Mouse (Mus musculus): ENCODE measurements around the gene Fabp1. TPM values are rescaled to one million over a fixed set of nuclear protein-coding genes. Genes with fewer than 3 reads are reported as not detected.

Gene Fabp1
- total RNA-seq (2012; rRNA removed), result not detected in 2 replicates

GRCm38 (mm10) chr6:71199612-71200011 lies at the start of gene Fabp1:
Gene Fabp1, plus strand, starts transcription at chr6:71199827.
- no peak within 1 kb of the TSS for H3K9ac ChIP-seq (ENCODE audit: insufficient read depth, low read depth, low read length, poor library complexity, severe bottlenecking)
- no peaks in the 10 kb centered on the region for H3K9me3 ChIP-seq (ENCODE audit: control insufficient read depth, insufficient read depth, low read depth, low read length)
- DNase-seq (ENCODE audit: low read depth, low spot score), result no peak
- H3K27ac ChIP-seq (ENCODE audit: insufficient read depth, low read depth, low read length, poor library complexity, severe bottlenecking), result no peak within 1 kb of the TSS
- no peaks in the 10 kb centered on the region for H3K36me3 ChIP-seq (ENCODE audit: control insufficient read depth, insufficient read depth, low read length, poor library complexity, severe bottlenecking)
- H3K4me3 ChIP-seq (ENCODE audit: insufficient read depth in 1 of 2, low read depth in 1 of 2, low read length in 2 of 2, poor library complexity in 1 of 2, severe bottlenecking in 1 of 2), result no peak within 1 kb of the TSS
- peaks cover 0 to 6% of the 10 kb centered on the region in 2 experiments; a peak in 1 of 4 replicates for H3K4me1 ChIP-seq (ENCODE audit: control insufficient read depth in 2 of 2, insufficient read depth in 2 of 2, low read length in 2 of 2, poor library complexity in 1 of 2)
- TF ChIP-seq ZNF384 (IDR thresholded peaks at IDR 0.05; ENCODE audit: low read depth, low read length) (no peak), MAFK (IDR thresholded peaks at IDR 0.05; ENCODE audit: insufficient read depth, low read depth, low read length) (no peak), HCFC1 (IDR thresholded peaks at IDR 0.05; ENCODE audit: borderline replicate concordance, insufficient read depth, low read length) (no peak), CHD2 (IDR thresholded peaks at IDR 0.05; ENCODE audit: low read depth, low read length) (no peak), ZC3H11A (IDR thresholded peaks at IDR 0.05; ENCODE audit: borderline replicate concordance, low read depth, low read length) (no peak)
- in situ Hi-C loops (cut with MboI; ENCODE audit: low sequenced_read_pairs in 2 of 2, unreplicated experiment in 2 of 2), result no loop called here

- H3K9me3 ChIP-seq (ENCODE audit: control insufficient read depth, insufficient read depth, low read depth, low read length), result no peaks in the 10 kb centered on the region
- H3K4me3 ChIP-seq (ENCODE audit: insufficient read depth in 1 of 2, low read depth in 1 of 2, low read length in 2 of 2, poor library complexity in 1 of 2, severe bottlenecking in 1 of 2), result 0 out of 4 replicates have a peak overlapping the region, but pooled peaks of 1 of the 2 experiments have one; percentile 9
- H3K9ac ChIP-seq (ENCODE audit: insufficient read depth, low read depth, low read length, poor library complexity, severe bottlenecking), result no peak overlapping the region
- in situ Hi-C loops (cut with MboI; ENCODE audit: low sequenced_read_pairs in 2 of 2, unreplicated experiment in 2 of 2), result loop anchor here in 1 of 2 experiments (10.0 to 25.0 kb wide), 2 partner anchors 244 to 636 kb away; no protein-coding TSS in a partner anchor
- TF ChIP-seq ZNF384 (IDR thresholded peaks at IDR 0.05; ENCODE audit: low read depth, low read length) (no peak), CHD2 (IDR thresholded peaks at IDR 0.05; ENCODE audit: low read depth, low read length) (no peak), MAFK (IDR thresholded peaks at IDR 0.05; ENCODE audit: insufficient read depth, low read depth, low read length) (no peak), ZC3H11A (IDR thresholded peaks at IDR 0.05; ENCODE audit: borderline replicate concordance, low read depth, low read length) (no peak), HCFC1 (IDR thresholded peaks at IDR 0.05; ENCODE audit: borderline replicate concordance, insufficient read depth, low read length) (no peak)
- no peaks in the 10 kb centered on the region for H3K36me3 ChIP-seq (ENCODE audit: control insufficient read depth, insufficient read depth, low read length, poor library complexity, severe bottlenecking)
- H3K4me1 ChIP-seq (ENCODE audit: control insufficient read depth in 2 of 2, insufficient read depth in 2 of 2, low read length in 2 of 2, poor library complexity in 1 of 2), result peaks cover 0 to 3% of the 10 kb centered on the region in 2 experiments; a peak in 1 of 4 replicates
- no peak overlapping the region for H3K27ac ChIP-seq (ENCODE audit: insufficient read depth, low read depth, low read length, poor library complexity, severe bottlenecking)
- DNase-seq (ENCODE audit: low read depth, low spot score), result no peak
Measured at GRCm38 (mm10) chr6:71151098-71151497, 48.5 kb upstream of the Fabp1 start.

DNA sequence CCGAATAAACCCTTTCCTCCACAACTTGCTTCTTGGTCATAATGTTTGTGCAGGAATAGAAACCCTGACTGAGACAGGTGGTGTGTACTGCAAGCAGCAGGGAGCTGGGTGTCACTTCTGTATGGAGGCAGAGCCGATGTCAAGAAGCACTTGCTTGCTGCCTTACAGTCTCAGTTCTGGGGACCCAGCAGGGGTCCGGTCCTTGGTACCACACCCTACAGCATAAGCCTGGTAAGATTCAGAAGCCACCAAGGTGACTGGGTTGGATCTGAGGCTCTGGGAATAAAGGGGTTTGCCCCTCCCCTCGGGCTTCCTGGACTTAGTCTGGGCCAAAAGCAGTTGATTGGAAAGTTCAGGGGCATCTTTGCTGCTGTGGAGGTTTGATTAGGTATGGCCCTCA lies 46.1 kb upstream of the Fabp1 start:
- Histone ChIP-seq H3K27ac (ENCODE audit: insufficient read depth, low read depth, low read length, poor library complexity, severe bottlenecking) (no peak overlapping the region), H3K36me3 (ENCODE audit: control insufficient read depth, insufficient read depth, low read length, poor library complexity, severe bottlenecking) (no peaks in the 10 kb centered on the region), H3K9me3 (ENCODE audit: control insufficient read depth, insufficient read depth, low read depth, low read length) (no peaks in the 10 kb centered on the region), H3K4me1 (ENCODE audit: control insufficient read depth in 2 of 2, insufficient read depth in 2 of 2, low read length in 2 of 2, poor library complexity in 1 of 2) (peaks cover 0 to 3% of the 10 kb centered on the region in 2 experiments; a peak in 1 of 4 replicates), H3K4me3 (ENCODE audit: insufficient read depth in 1 of 2, low read depth in 1 of 2, low read length in 2 of 2, poor library complexity in 1 of 2, severe bottlenecking in 1 of 2) (no peak overlapping the region), H3K9ac (ENCODE audit: insufficient read depth, low read depth, low read length, poor library complexity, severe bottlenecking) (no peak overlapping the region)
- peak; percentile 28 for DNase-seq (ENCODE audit: low read depth, low spot score)
- in situ Hi-C loops (cut with MboI; ENCODE audit: low sequenced_read_pairs in 2 of 2, unreplicated experiment in 2 of 2), result loop anchor here in 1 of 2 experiments (10.0 to 25.0 kb wide), 2 partner anchors 241 to 634 kb away; no protein-coding TSS in a partner anchor
- TF ChIP-seq CHD2 (IDR thresholded peaks at IDR 0.05; ENCODE audit: low read depth, low read length) (no peak), ZNF384 (IDR thresholded peaks at IDR 0.05; ENCODE audit: low read depth, low read length) (no peak), HCFC1 (IDR thresholded peaks at IDR 0.05; ENCODE audit: borderline replicate concordance, insufficient read depth, low read length) (no peak)

- Histone ChIP-seq H3K9ac (ENCODE audit: insufficient read depth, low read depth, low read length, poor library complexity, severe bottlenecking) (no peak overlapping the region), H3K4me1 (ENCODE audit: control insufficient read depth in 2 of 2, insufficient read depth in 2 of 2, low read length in 2 of 2, poor library complexity in 1 of 2) (peaks cover 0 to 3% of the 10 kb centered on the region in 2 experiments; a peak in 1 of 4 replicates), H3K27ac (ENCODE audit: insufficient read depth, low read depth, low read length, poor library complexity, severe bottlenecking) (no peak overlapping the region), H3K36me3 (ENCODE audit: control insufficient read depth, insufficient read depth, low read length, poor library complexity, severe bottlenecking) (no peaks in the 10 kb centered on the region), H3K9me3 (ENCODE audit: control insufficient read depth, insufficient read depth, low read depth, low read length) (no peaks in the 10 kb centered on the region), H3K4me3 (ENCODE audit: insufficient read depth in 1 of 2, low read depth in 1 of 2, low read length in 2 of 2, poor library complexity in 1 of 2, severe bottlenecking in 1 of 2) (no peak overlapping the region)
- TF ChIP-seq HCFC1 (IDR thresholded peaks at IDR 0.05; ENCODE audit: borderline replicate concordance, insufficient read depth, low read length) (no peak), ZNF384 (IDR thresholded peaks at IDR 0.05; ENCODE audit: low read depth, low read length) (no peak), MAFK (IDR thresholded peaks at IDR 0.05; ENCODE audit: insufficient read depth, low read depth, low read length) (no peak), ZC3H11A (IDR thresholded peaks at IDR 0.05; ENCODE audit: borderline replicate concordance, low read depth, low read length) (no peak), CHD2 (IDR thresholded peaks at IDR 0.05; ENCODE audit: low read depth, low read length) (no peak)
- in situ Hi-C loops (cut with MboI; ENCODE audit: low sequenced_read_pairs in 2 of 2, unreplicated experiment in 2 of 2), result loop anchor here in 1 of 2 experiments (10.0 to 25.0 kb wide), 2 partner anchors 240 to 632 kb away; no protein-coding TSS in a partner anchor
- no peak for DNase-seq (ENCODE audit: low read depth, low spot score)
Measured at GRCm38 (mm10) chr6:71154861-71155260, 44.8 kb upstream of the Fabp1 start.
